Mouse (Mus musculus): ENCODE data around the gene Ebf1. TPM values are rescaled to one million over a fixed set of nuclear protein-coding genes. Genes with fewer than 3 reads are reported as not detected.

Gene Ebf1
- polyA plus RNA-seq, 1 experiment from 2014 or later: 7.9 TPM

DNA sequence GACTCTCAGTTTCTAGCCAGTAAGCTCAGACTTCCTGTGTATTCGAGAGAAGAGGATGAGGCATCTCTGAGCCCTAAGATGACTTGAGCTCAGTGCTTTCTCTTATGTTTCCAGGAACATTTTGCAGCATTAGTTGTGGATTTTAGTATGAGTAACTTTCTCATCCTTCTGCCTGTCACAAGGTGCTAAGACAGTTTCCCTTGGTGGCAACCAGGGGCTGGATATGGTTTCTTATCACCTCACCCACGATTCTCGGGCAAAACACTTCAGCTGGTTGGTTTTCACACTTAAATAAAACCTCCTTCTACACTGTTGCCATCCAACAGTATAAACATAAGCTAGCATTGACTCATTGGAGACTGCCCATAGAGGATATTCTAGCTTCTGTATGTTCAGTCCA lies 306.0 kb downstream of the Ebf1 start:
- no peak overlapping the region for H3K9ac ChIP-seq (ENCODE audit: low read depth, low read length)
- H3K4me3 ChIP-seq (ENCODE audit: low read length): no peak overlapping the region
- no peak overlapping the region for H3K4me2 ChIP-seq (ENCODE audit: low read depth, low read length)
- H3K4me1 ChIP-seq (ENCODE audit: control insufficient read depth, insufficient read depth, low read length): no peaks in the 10 kb centered on the region
- ATAC-seq: no peak
- 76% methylated on average over 3 of the region's 3 CpGs for WGBS
- no peaks in the 10 kb centered on the region for H3K36me3 ChIP-seq (ENCODE audit: control insufficient read depth, insufficient read depth, low read length)
- no peaks in the 10 kb centered on the region for H3K27me3 ChIP-seq (replicated peaks; ENCODE audit: control insufficient read depth, insufficient read depth, low read length)
- no peaks in the 10 kb centered on the region for H3K9me3 ChIP-seq (ENCODE audit: control insufficient read depth, low read length)
- no peak overlapping the region for H3K27ac ChIP-seq (ENCODE audit: low read length)

DNA sequence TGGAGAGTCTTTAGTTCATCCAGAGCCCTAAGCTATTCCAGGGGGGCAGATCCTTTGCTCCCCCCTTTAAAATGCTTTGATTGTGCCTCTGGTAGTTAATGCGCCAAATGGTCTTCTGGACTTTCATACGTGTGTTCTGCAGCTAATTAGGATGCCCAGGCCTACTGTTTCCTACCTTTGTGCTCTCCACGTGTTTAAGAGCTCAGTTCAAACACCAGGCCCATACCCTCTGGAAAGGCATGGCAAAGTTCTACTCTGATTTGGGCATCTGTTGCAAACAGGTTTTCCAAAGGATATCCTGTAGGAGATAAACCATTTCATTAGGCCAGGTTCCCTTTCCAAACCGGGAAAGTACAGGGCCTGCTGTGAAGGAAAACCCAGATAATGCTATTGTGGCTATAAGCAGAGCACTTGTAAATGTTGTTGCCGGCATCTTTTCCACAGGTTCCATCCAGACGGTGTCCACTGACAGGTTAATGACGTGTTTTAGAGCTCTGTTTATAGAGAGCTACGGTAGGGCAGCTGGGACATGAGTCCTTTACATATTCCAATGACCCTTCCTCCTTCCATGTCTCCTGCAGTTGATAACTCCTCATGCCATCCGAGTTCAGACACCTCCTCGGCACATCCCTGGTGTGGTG lies 306.9 kb downstream of the Ebf1 start:
- no peaks in the 10 kb centered on the region for H3K4me1 ChIP-seq (ENCODE audit: control insufficient read depth, insufficient read depth, low read length)
- H3K27me3 ChIP-seq (replicated peaks; ENCODE audit: control insufficient read depth, insufficient read depth, low read length): no peaks in the 10 kb centered on the region
- no peak overlapping the region for H3K9ac ChIP-seq (ENCODE audit: low read depth, low read length)
- no peak overlapping the region for H3K4me2 ChIP-seq (ENCODE audit: low read depth, low read length)
- H3K27ac ChIP-seq (ENCODE audit: low read length): no peak overlapping the region
- ATAC-seq: no peak
- no peaks in the 10 kb centered on the region for H3K9me3 ChIP-seq (ENCODE audit: control insufficient read depth, low read length)
- no peaks in the 10 kb centered on the region for H3K36me3 ChIP-seq (ENCODE audit: control insufficient read depth, insufficient read depth, low read length)
- WGBS: 69% methylated on average over 10 of the region's 10 CpGs
- no peak overlapping the region for H3K4me3 ChIP-seq (ENCODE audit: low read length)

DNA sequence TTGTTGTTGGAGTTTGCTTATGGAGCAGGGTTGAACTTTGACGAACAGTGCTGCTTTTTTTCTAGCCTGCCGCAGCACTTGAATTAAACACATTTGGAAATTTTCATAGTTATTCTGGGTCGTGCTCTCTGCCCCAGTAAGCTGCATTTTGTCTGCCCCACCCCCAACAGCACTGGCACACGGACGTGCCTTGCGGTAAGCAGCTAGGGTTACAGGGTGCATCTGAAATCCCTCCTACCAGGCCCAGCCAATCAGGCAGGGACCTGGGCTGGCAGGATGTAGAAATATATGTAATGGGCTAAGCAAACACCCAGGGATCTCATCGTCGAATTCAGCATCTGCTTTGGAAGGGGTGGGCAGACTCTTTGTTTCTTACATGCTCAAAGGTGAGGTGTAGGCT lies 307.8 kb downstream of the Ebf1 start:
- ATAC-seq: no peak
- WGBS: 34% methylated on average over 8 of the region's 8 CpGs
- no peak overlapping the region for H3K9ac ChIP-seq (ENCODE audit: low read depth, low read length)
- no peak overlapping the region for H3K4me3 ChIP-seq (ENCODE audit: low read length)
- no peaks in the 10 kb centered on the region for H3K9me3 ChIP-seq (ENCODE audit: control insufficient read depth, low read length)
- no peaks in the 10 kb centered on the region for H3K4me1 ChIP-seq (ENCODE audit: control insufficient read depth, insufficient read depth, low read length)
- no peak overlapping the region for H3K27ac ChIP-seq (ENCODE audit: low read length)
- H3K36me3 ChIP-seq (ENCODE audit: control insufficient read depth, insufficient read depth, low read length): no peaks in the 10 kb centered on the region
- no peak overlapping the region for H3K4me2 ChIP-seq (ENCODE audit: low read depth, low read length)
- H3K27me3 ChIP-seq (replicated peaks; ENCODE audit: control insufficient read depth, insufficient read depth, low read length): no peaks in the 10 kb centered on the region

DNA sequence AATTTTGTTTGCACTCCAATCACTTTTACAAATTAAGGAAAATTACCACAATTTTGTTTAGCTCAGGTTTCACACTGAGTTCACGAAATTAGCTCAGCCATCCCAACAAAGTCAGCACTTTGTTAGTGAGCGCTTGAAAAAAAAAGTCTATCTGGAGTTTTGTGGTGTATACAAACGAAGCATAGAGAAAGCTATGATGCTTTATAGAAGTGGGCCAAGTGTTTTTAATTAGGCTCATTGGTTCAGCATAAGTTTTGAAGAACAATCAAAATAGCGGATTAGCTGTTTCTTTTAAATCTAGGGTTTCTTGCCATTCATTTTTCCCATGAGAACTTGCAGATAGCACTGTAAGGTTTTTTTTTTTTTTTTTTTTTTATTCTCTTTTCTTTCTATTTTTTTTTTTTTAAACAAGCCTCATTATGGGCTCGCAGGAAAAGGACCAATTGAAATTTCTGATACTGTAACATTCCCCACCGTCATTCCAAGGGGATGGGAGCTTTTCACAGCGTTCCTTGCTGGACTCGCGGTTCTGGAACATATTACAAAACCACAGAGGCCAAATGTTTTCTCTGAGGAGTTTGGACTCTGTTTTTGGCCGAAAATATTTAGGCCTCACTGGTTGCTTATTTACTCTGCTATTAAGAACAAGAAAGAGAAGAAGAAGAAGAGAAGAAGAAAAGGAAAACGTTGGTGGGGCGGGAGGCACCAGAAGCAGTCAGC lies 308.8 kb downstream of the Ebf1 start:
- Histone ChIP-seq H3K27ac (ENCODE audit: low read length) (no peak overlapping the region), H3K4me1 (ENCODE audit: control insufficient read depth, insufficient read depth, low read length) (no peaks in the 10 kb centered on the region), H3K27me3 (replicated peaks; ENCODE audit: control insufficient read depth, insufficient read depth, low read length) (no peaks in the 10 kb centered on the region), H3K4me2 (ENCODE audit: low read depth, low read length) (no peak overlapping the region), H3K4me3 (ENCODE audit: low read length) (no peak overlapping the region), H3K9ac (ENCODE audit: low read depth, low read length) (no peak overlapping the region), H3K9me3 (ENCODE audit: control insufficient read depth, low read length) (no peaks in the 10 kb centered on the region), H3K36me3 (ENCODE audit: control insufficient read depth, insufficient read depth, low read length) (no peaks in the 10 kb centered on the region)
- ATAC-seq: no peak
- 85% methylated on average over 12 of the region's 12 CpGs for WGBS

DNA sequence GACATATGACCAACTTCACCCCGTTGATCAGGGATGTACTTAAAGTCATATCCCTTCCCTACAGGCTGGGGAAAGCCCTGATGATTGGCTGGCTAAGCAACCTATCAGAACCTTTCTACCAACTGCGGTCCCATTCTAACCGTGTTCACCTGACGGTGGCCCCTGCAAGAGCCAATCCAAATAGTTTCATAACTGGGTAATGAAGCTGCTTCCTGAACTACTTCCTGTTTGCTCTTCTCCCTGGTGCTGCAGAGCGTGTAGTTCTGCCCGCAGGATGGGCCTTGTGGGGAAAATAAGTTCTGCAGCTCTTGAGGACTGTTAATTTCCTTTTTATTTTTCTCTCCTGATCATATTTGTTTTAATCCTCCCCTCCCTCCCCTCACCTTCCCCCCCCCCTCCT lies 311.3 kb downstream of the Ebf1 start:
- H3K9ac ChIP-seq (ENCODE audit: low read depth, low read length): no peak overlapping the region
- H3K27ac ChIP-seq (ENCODE audit: low read length): no peak overlapping the region
- no peak overlapping the region for H3K4me3 ChIP-seq (ENCODE audit: low read length)
- H3K4me2 ChIP-seq (ENCODE audit: low read depth, low read length): no peak overlapping the region
- WGBS: 85% methylated on average over 6 of the region's 6 CpGs
- no peaks in the 10 kb centered on the region for H3K9me3 ChIP-seq (ENCODE audit: control insufficient read depth, low read length)
- no peaks in the 10 kb centered on the region for H3K27me3 ChIP-seq (replicated peaks; ENCODE audit: control insufficient read depth, insufficient read depth, low read length)
- H3K4me1 ChIP-seq (ENCODE audit: control insufficient read depth, insufficient read depth, low read length): no peaks in the 10 kb centered on the region
- H3K36me3 ChIP-seq (ENCODE audit: control insufficient read depth, insufficient read depth, low read length): no peaks in the 10 kb centered on the region
- ATAC-seq: no peak

DNA sequence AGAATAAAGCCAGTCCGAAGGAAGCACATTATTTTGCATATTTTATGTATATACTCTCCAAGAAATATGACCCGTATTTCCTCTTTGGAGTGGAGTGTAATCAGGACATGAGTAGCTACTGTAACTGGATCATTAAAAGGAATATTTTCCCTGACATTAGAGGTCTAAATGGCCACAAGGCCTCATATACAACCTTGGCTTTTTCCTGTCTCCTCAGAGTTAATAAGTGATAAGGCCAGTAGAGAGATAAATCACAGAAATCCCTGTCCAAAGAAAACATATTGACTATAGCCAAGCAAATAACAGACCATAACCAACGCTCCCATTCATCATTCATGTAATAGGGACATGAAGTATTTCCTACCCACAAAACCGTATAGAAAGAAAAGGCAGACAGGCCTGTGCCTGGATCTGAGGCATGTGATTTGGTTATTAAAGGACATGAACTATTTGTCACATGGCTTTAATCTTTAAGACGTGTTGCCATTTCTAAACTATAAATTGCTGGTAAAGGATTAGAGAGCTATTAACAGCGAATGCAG lies 315.9 kb downstream of the Ebf1 start:
- 62% methylated on average over 6 of the region's 6 CpGs for WGBS
- no peak for ATAC-seq

DNA sequence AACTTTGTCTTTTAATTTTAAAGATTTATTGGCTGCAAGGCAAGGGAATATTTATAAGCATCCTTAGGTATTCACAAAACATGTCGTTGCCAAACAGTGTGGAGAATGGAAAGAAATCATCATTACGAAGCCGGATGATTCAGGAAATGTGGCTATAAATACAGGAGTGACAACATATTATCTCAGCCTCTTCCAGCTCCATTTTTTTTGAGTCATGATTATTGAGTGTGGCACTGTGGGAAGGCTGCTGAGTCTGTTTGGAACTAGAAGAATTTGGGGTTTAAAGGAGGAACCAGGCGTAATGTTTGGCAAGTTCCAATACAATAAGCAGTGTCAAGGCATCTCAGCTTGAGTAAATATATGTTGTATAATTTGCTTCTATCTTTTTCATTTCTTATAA lies 326.7 kb downstream of the Ebf1 start:
- WGBS: 79% methylated on average over 4 of the region's 4 CpGs
- Histone ChIP-seq H3K27ac (ENCODE audit: low read length) (no peak overlapping the region), H3K27me3 (replicated peaks; ENCODE audit: control insufficient read depth, insufficient read depth, low read length) (no peaks in the 10 kb centered on the region), H3K4me2 (ENCODE audit: low read depth, low read length) (no peak overlapping the region), H3K9ac (ENCODE audit: low read depth, low read length) (no peak overlapping the region), H3K36me3 (ENCODE audit: control insufficient read depth, insufficient read depth, low read length) (no peaks in the 10 kb centered on the region), H3K4me1 (ENCODE audit: control insufficient read depth, insufficient read depth, low read length) (no peaks in the 10 kb centered on the region; the same call in 1 of the 2 replicates), H3K4me3 (ENCODE audit: low read length) (no peak overlapping the region), H3K9me3 (ENCODE audit: control insufficient read depth, low read length) (no peaks in the 10 kb centered on the region)
- no peak for ATAC-seq

More for the DNA sequence above, 315.9 kb downstream of the Ebf1 start:
- H3K27me3 ChIP-seq (replicated peaks; ENCODE audit: control insufficient read depth, insufficient read depth, low read length): no peaks in the 10 kb centered on the region
- no peak overlapping the region for H3K4me2 ChIP-seq (ENCODE audit: low read depth, low read length)
- no peaks in the 10 kb centered on the region for H3K4me1 ChIP-seq (ENCODE audit: control insufficient read depth, insufficient read depth, low read length)
- H3K36me3 ChIP-seq (ENCODE audit: control insufficient read depth, insufficient read depth, low read length): no peaks in the 10 kb centered on the region
- no peak overlapping the region for H3K9ac ChIP-seq (ENCODE audit: low read depth, low read length)
- H3K9me3 ChIP-seq (ENCODE audit: control insufficient read depth, low read length): no peaks in the 10 kb centered on the region
- H3K4me3 ChIP-seq (ENCODE audit: low read length): no peak overlapping the region
- H3K27ac ChIP-seq (ENCODE audit: low read length): no peak overlapping the region

DNA sequence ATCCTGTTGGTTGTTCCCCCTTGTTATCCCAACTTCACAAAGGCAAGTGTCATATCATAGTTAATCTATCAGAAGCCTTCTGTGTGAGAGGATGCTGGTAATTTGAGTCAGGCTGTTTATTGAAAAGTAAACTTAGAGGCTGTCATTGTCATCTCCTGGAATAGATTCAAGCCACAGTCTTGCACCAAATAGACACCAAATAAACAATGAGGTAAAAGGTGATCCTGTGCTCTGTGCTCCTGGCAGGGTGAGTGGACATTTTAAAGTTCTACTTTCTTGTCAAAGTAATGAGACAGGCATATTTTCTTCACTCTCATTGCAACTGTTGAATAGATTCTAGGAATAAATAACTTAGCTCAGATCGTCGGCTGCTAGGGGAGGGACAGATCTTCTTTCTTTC lies 327.3 kb downstream of the Ebf1 start:
- Histone ChIP-seq H3K4me1 (ENCODE audit: control insufficient read depth, insufficient read depth, low read length) (no peaks in the 10 kb centered on the region; the same call in 1 of the 2 replicates), H3K4me2 (ENCODE audit: low read depth, low read length) (no peak overlapping the region), H3K27ac (ENCODE audit: low read length) (no peak overlapping the region), H3K9me3 (ENCODE audit: control insufficient read depth, low read length) (no peaks in the 10 kb centered on the region), H3K4me3 (ENCODE audit: low read length) (no peak overlapping the region), H3K36me3 (ENCODE audit: control insufficient read depth, insufficient read depth, low read length) (no peaks in the 10 kb centered on the region), H3K27me3 (replicated peaks; ENCODE audit: control insufficient read depth, insufficient read depth, low read length) (no peaks in the 10 kb centered on the region), H3K9ac (ENCODE audit: low read depth, low read length) (no peak overlapping the region)
- 68% methylated on average over 2 of the region's 2 CpGs for WGBS
- ATAC-seq: no peak

DNA sequence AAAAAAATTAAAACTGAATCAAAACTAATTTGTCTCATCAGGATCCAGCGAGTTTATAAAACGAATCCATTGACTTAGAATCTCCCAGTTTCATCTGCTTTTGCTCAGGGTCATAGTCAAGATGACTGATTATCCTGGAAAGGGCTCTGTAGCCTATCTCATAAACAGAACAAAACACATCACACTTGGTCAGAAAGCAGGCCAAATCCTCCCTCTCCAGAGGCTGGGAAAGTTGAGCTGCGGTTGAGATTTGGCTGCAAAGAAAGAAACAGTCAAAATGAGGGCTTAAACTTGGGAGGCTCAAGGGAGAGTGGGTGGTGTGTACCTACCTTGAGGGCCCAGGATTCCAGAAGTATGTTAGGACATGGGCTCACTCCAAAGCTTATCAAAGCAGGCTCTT lies 329.5 kb downstream of the Ebf1 start:
- 64% methylated on average over 3 of the region's 3 CpGs for WGBS
- H3K4me2 ChIP-seq (ENCODE audit: low read depth, low read length): no peak overlapping the region
- no peak overlapping the region for H3K4me3 ChIP-seq (ENCODE audit: low read length)
- H3K27ac ChIP-seq (ENCODE audit: low read length): no peak overlapping the region
- H3K9ac ChIP-seq (ENCODE audit: low read depth, low read length): no peak overlapping the region
- no peak for ATAC-seq
- no peaks in the 10 kb centered on the region for H3K9me3 ChIP-seq (ENCODE audit: control insufficient read depth, low read length)
- H3K36me3 ChIP-seq (ENCODE audit: control insufficient read depth, insufficient read depth, low read length): no peaks in the 10 kb centered on the region
- no peaks in the 10 kb centered on the region for H3K27me3 ChIP-seq (replicated peaks; ENCODE audit: control insufficient read depth, insufficient read depth, low read length)
- no peaks in the 10 kb centered on the region; the same call in 1 of the 2 replicates for H3K4me1 ChIP-seq (ENCODE audit: control insufficient read depth, insufficient read depth, low read length)
